Mouse (Mus musculus): ENCODE results near the gene Pdk4. TPM values are rescaled to one million over a fixed set of nuclear protein-coding genes. Genes with fewer than 3 reads are reported as not detected.

The Pdk4 gene
- polyA plus RNA-seq, 1 experiment = 41.6 TPM

DNA sequence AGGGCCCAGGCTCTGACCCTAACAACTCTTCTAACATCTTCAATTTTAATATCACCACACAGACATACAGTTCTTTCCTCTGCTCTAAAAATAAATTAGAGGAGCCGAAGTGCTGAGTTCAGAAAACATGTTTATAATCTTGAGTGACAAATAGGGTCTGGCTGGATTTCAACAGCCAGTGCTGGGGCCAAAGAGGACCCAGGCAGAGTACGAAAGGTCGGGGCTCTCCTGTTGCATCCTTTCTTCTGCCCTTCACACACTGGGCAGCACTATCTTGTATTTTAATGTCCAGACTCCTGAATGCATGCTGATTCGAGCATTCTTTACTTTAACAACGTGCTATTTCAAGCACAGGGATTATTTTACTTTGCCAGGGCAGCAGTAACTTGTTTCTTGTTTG lies 13.2 kb upstream of the Pdk4 start:
- Histone ChIP-seq H3K79me2 (ENCODE audit: control insufficient read depth, insufficient read depth) (no peaks in the 10 kb centered on the region), H3K79me3 (ENCODE audit: low read depth) (no peaks in the 10 kb centered on the region), H3ac (ENCODE audit: control insufficient read depth, insufficient read length, low read depth) (no peak overlapping the region), H3K4me3 (ENCODE audit: insufficient read depth, poor library complexity, severe bottlenecking) (no peak overlapping the region), H3K27me3 (ENCODE audit: control insufficient read depth, insufficient read depth, insufficient read length) (no peaks in the 10 kb centered on the region), H3K36me3 (ENCODE audit: control insufficient read depth, insufficient read depth) (no peaks in the 10 kb centered on the region)
- TF ChIP-seq USF1 (IDR thresholded peaks at IDR 0.05; ENCODE audit: low read depth) (no peak), MYOD1 (IDR thresholded peaks at IDR 0.05; ENCODE audit: control insufficient read depth, insufficient read length, low read depth) (no peak), CEBPB (IDR thresholded peaks at IDR 0.05; ENCODE audit: low read depth) (no peak), CTCF (IDR thresholded peaks at IDR 0.05; ENCODE audit: control insufficient read depth, insufficient read depth, insufficient read length) (no peak), MAX (IDR thresholded peaks at IDR 0.05) (no peak), FOSL1 (IDR thresholded peaks at IDR 0.05; ENCODE audit: insufficient read depth, low read length, poor library complexity, severe bottlenecking) (no peak), MYOG (IDR thresholded peaks at IDR 0.05; ENCODE audit: control insufficient read depth, extremely low read depth, insufficient read length) (no peak)

DNA sequence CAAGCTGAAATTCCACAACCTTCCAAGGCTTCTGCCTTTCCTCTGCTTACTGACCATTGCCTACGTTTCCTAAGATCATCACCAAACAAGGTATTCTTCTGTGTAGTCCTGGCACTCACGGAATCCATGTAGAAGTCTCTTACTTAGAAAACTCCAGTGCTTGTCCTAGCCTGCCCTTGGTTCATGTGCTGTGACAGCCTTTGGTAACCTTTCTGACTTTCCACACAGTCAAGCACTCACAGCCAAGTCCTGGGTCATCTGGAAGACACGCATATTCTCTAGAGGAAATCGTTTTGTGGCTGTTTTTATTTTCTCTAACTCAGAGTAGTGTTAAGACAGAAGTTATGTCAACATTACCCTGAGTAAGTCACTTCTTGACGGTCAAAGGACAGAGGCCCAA lies 11.7 kb upstream of the Pdk4 start:
- H3K79me2 ChIP-seq (ENCODE audit: control insufficient read depth, insufficient read depth) = no peaks in the 10 kb centered on the region
- no peaks in the 10 kb centered on the region for H3K79me3 ChIP-seq (ENCODE audit: low read depth)
- no peaks in the 10 kb centered on the region for H3K27me3 ChIP-seq (ENCODE audit: control insufficient read depth, insufficient read depth, insufficient read length)
- TF ChIP-seq MYOG (IDR thresholded peaks at IDR 0.05; ENCODE audit: control insufficient read depth, extremely low read depth, insufficient read length) = no peak
- no peak for TF ChIP-seq MYOD1 (IDR thresholded peaks at IDR 0.05; ENCODE audit: control insufficient read depth, insufficient read length, low read depth)
- TF ChIP-seq CEBPB (IDR thresholded peaks at IDR 0.05; ENCODE audit: low read depth) = no peak
- no peak for TF ChIP-seq MAX (IDR thresholded peaks at IDR 0.05)
- no peak for TF ChIP-seq CTCF (IDR thresholded peaks at IDR 0.05; ENCODE audit: control insufficient read depth, insufficient read depth, insufficient read length)
- TF ChIP-seq USF1 (IDR thresholded peaks at IDR 0.05; ENCODE audit: low read depth) = no peak
- no peak for TF ChIP-seq FOSL1 (IDR thresholded peaks at IDR 0.05; ENCODE audit: insufficient read depth, low read length, poor library complexity, severe bottlenecking)
- no peak overlapping the region for H3ac ChIP-seq (ENCODE audit: control insufficient read depth, insufficient read length, low read depth)
- H3K4me3 ChIP-seq (ENCODE audit: insufficient read depth, poor library complexity, severe bottlenecking) = no peak overlapping the region
- H3K36me3 ChIP-seq (ENCODE audit: control insufficient read depth, insufficient read depth) = no peaks in the 10 kb centered on the region

DNA sequence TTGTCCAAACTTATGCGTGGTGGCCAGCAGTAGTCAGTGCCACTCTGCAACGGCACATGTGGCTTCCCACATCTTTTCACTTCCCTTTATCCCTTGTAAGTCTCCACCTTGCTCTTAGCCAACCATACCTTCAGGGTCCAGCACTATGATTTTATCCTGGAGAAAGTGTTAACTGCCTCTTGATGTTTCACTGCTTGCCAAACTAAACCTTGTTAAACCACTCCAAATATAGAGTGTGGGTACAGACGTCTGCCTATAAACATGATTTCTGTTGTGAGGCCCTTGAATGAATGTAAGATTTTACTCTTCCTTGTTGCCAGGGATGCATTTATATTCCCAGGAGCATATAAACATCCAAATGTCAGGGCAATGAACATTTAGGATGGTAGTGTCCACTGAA lies 10.2 kb upstream of the Pdk4 start:
- Histone ChIP-seq H3K27me3 (ENCODE audit: control insufficient read depth, insufficient read depth, insufficient read length) (no peaks in the 10 kb centered on the region), H3K4me3 (ENCODE audit: insufficient read depth, poor library complexity, severe bottlenecking) (no peak overlapping the region), H3K79me3 (ENCODE audit: low read depth) (no peaks in the 10 kb centered on the region), H3K36me3 (ENCODE audit: control insufficient read depth, insufficient read depth) (no peaks in the 10 kb centered on the region), H3ac (ENCODE audit: control insufficient read depth, insufficient read length, low read depth) (no peak overlapping the region), H3K79me2 (ENCODE audit: control insufficient read depth, insufficient read depth) (no peaks in the 10 kb centered on the region)
- TF ChIP-seq USF1 (IDR thresholded peaks at IDR 0.05; ENCODE audit: low read depth) (no peak), MYOD1 (IDR thresholded peaks at IDR 0.05; ENCODE audit: control insufficient read depth, insufficient read length, low read depth) (no peak), CEBPB (IDR thresholded peaks at IDR 0.05; ENCODE audit: low read depth) (no peak), FOSL1 (IDR thresholded peaks at IDR 0.05; ENCODE audit: insufficient read depth, low read length, poor library complexity, severe bottlenecking) (no peak), MYOG (IDR thresholded peaks at IDR 0.05; ENCODE audit: control insufficient read depth, extremely low read depth, insufficient read length) (no peak), CTCF (IDR thresholded peaks at IDR 0.05; ENCODE audit: control insufficient read depth, insufficient read depth, insufficient read length) (no peak), MAX (IDR thresholded peaks at IDR 0.05) (no peak)

DNA sequence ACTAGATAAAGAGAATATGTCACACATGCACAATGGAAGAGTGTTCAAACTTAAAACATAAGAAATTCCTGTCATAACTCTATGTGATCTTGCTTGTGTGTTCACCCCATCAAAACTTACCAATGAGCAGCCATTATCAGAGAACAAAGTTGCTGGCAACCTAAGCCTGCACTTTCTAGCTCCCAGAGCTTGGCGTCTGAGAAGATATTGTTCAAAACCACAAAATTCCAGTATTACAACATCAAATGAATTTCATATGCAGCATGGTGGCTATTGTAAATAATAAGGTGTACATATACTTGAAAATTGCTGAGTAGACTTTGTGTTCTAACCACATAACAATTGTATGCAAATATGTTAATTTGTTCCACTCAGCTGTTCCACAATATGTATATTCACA lies 6.7 kb upstream of the Pdk4 start:
- no peak overlapping the region for H3ac ChIP-seq (ENCODE audit: control insufficient read depth, insufficient read length, low read depth)
- H3K36me3 ChIP-seq (ENCODE audit: control insufficient read depth, insufficient read depth) = no peaks in the 10 kb centered on the region
- no peaks in the 10 kb centered on the region for H3K79me2 ChIP-seq (ENCODE audit: control insufficient read depth, insufficient read depth)
- H3K79me3 ChIP-seq (ENCODE audit: low read depth) = no peaks in the 10 kb centered on the region
- H3K4me3 ChIP-seq (ENCODE audit: insufficient read depth, poor library complexity, severe bottlenecking) = no peak overlapping the region
- H3K27me3 ChIP-seq (ENCODE audit: control insufficient read depth, insufficient read depth, insufficient read length) = no peaks in the 10 kb centered on the region
- TF ChIP-seq CTCF (IDR thresholded peaks at IDR 0.05; ENCODE audit: control insufficient read depth, insufficient read depth, insufficient read length) = no peak
- TF ChIP-seq MYOD1 (IDR thresholded peaks at IDR 0.05; ENCODE audit: control insufficient read depth, insufficient read length, low read depth) = no peak
- no peak for TF ChIP-seq MAX (IDR thresholded peaks at IDR 0.05)
- TF ChIP-seq CEBPB (IDR thresholded peaks at IDR 0.05; ENCODE audit: low read depth) = no peak
- TF ChIP-seq USF1 (IDR thresholded peaks at IDR 0.05; ENCODE audit: low read depth) = no peak
- TF ChIP-seq MYOG (IDR thresholded peaks at IDR 0.05; ENCODE audit: control insufficient read depth, extremely low read depth, insufficient read length) = no peak
- no peak for TF ChIP-seq FOSL1 (IDR thresholded peaks at IDR 0.05; ENCODE audit: insufficient read depth, low read length, poor library complexity, severe bottlenecking)

DNA sequence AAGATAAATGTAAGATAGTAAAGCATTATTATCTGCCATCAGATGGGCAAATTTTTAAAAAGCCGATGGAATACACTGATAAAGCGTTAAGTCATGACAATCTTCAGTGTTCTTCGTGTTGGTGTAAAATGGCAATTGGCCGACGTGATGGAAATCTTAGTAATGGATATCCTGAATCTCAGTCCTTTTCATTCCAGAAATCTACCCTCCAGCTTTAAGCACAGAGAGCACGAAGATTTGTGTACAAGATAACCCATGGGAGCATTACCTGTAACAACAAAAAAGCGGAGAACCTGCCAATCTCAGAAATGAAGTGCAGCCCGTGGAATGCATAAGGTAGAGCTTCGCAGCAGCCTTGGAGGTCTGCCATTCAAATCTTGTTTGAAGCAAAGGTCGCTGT lies 5.4 kb upstream of the Pdk4 start:
- Histone ChIP-seq H3ac (ENCODE audit: control insufficient read depth, insufficient read length, low read depth) (no peak overlapping the region), H3K79me3 (ENCODE audit: low read depth) (no peaks in the 10 kb centered on the region), H3K79me2 (ENCODE audit: control insufficient read depth, insufficient read depth) (no peaks in the 10 kb centered on the region), H3K4me3 (ENCODE audit: insufficient read depth, poor library complexity, severe bottlenecking) (no peak overlapping the region), H3K27me3 (ENCODE audit: control insufficient read depth, insufficient read depth, insufficient read length) (no peaks in the 10 kb centered on the region), H3K36me3 (ENCODE audit: control insufficient read depth, insufficient read depth) (no peaks in the 10 kb centered on the region)
- TF ChIP-seq MYOD1 (IDR thresholded peaks at IDR 0.05; ENCODE audit: control insufficient read depth, insufficient read length, low read depth) (no peak), FOSL1 (IDR thresholded peaks at IDR 0.05; ENCODE audit: insufficient read depth, low read length, poor library complexity, severe bottlenecking) (no peak), USF1 (IDR thresholded peaks at IDR 0.05; ENCODE audit: low read depth) (no peak), CTCF (IDR thresholded peaks at IDR 0.05; ENCODE audit: control insufficient read depth, insufficient read depth, insufficient read length) (no peak), CEBPB (IDR thresholded peaks at IDR 0.05; ENCODE audit: low read depth) (no peak), MYOG (IDR thresholded peaks at IDR 0.05; ENCODE audit: control insufficient read depth, extremely low read depth, insufficient read length) (no peak), MAX (IDR thresholded peaks at IDR 0.05) (no peak)

DNA sequence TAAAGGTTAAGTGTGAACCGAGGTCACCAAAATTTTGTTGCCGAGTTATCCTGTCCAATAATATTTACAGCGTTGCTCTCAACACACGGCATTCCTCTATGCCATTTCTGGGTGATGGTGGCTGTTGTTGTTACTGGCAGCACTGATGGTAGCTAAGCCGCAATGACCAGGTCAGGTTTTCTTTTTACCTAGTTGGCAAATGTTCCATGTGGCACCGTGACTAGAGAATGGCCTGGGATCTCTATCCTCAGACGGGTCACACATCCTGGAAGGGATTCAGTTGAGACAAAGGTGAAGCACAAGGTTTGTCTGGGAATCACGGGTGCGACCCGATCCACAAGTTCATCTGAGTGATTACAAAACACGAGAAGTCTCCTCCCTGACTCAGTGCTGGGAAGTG lies 2.6 kb upstream of the Pdk4 start:
- Histone ChIP-seq H3K4me3 (ENCODE audit: insufficient read depth, poor library complexity, severe bottlenecking) (no peak overlapping the region), H3K79me2 (ENCODE audit: control insufficient read depth, insufficient read depth) (peaks cover 24% of the 10 kb centered on the region), H3ac (ENCODE audit: control insufficient read depth, insufficient read length, low read depth) (no peak overlapping the region), H3K27me3 (ENCODE audit: control insufficient read depth, insufficient read depth, insufficient read length) (no peaks in the 10 kb centered on the region), H3K36me3 (ENCODE audit: control insufficient read depth, insufficient read depth) (peaks cover 14% of the 10 kb centered on the region), H3K79me3 (ENCODE audit: low read depth) (peaks cover 22% of the 10 kb centered on the region)
- TF ChIP-seq MYOD1 (IDR thresholded peaks at IDR 0.05; ENCODE audit: control insufficient read depth, insufficient read length, low read depth) = no peak

Measured in C2C12 (cell line).